Mouse (Mus musculus): ENCODE results near the gene Cap2.

DNA sequence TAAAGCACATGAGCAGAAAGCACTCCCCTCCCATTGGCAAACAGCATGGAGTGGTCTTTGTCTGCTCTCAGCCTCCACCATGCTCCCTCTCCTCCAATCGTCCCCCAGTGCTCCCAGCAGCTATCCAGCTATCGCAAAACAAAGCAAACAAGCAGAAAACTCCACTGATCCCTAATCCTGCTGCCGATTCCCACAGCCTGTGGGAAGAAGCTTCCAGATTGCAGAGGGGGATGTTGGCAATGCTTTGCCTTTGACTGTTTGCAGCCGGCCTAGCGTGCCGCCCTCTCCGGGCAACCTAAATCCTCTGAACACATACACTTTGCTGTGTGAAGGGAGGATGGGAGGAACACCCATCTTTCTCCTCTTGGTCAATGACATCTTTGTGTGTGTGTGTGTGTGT lies 83.2 kb downstream of the Cap2 start:
- TF ChIP-seq POLR2A (IDR thresholded peaks at IDR 0.05; ENCODE audit: control insufficient read depth in 1 of 2, insufficient read depth in 1 of 2, low read depth in 1 of 2, low read length in 2 of 2, poor library complexity in 1 of 2) = no peak
- no peak for TF ChIP-seq CTCF (IDR thresholded peaks at IDR 0.05 in 2 of 3, conservative IDR thresholded peaks at IDR 0.05 in 1 of 3; ENCODE audit: control insufficient read depth in 1 of 3, insufficient read depth in 1 of 3, low read depth in 2 of 3, low read length in 3 of 3, poor library complexity in 1 of 3, severe bottlenecking in 1 of 3)
- TF ChIP-seq ZNF384 (IDR thresholded peaks at IDR 0.05; ENCODE audit: low read depth, low read length) = no peak
- no peak for TF ChIP-seq NELFE (IDR thresholded peaks at IDR 0.05; ENCODE audit: low read depth, low read length)
- TF ChIP-seq MAFK (IDR thresholded peaks at IDR 0.05; ENCODE audit: borderline replicate concordance, low read depth, low read length) = no peak
- no peak for TF ChIP-seq NRF1 (IDR thresholded peaks at IDR 0.05; ENCODE audit: insufficient read depth, low read depth, low read length, poor library complexity, severe bottlenecking)
- TF ChIP-seq HCFC1 (IDR thresholded peaks at IDR 0.05; ENCODE audit: low read depth, low read length) = no peak
- TF ChIP-seq GATA1 (IDR thresholded peaks at IDR 0.05; ENCODE audit: low read depth, low read length) = no peak
- TF ChIP-seq ELF1 (IDR thresholded peaks at IDR 0.05; ENCODE audit: low read depth, low read length) = no peak
- no peak for TF ChIP-seq SIN3A (IDR thresholded peaks at IDR 0.05; ENCODE audit: low read length)
- TF ChIP-seq E2F4 (IDR thresholded peaks at IDR 0.05; ENCODE audit: borderline replicate concordance, low read depth, low read length) = no peak
- TF ChIP-seq ZKSCAN1 (IDR thresholded peaks at IDR 0.05; ENCODE audit: low read depth, low read length) = no peak
- TF ChIP-seq MXI1 (IDR thresholded peaks at IDR 0.05; ENCODE audit: low read depth, low read length) = no peak
- no peak for TF ChIP-seq TAL1 (IDR thresholded peaks at IDR 0.05; ENCODE audit: low read length)
